Mouse (Mus musculus) CH12.LX (cell line): ENCODE results near the gene Ctsh. TPM values are rescaled to one million over a fixed set of nuclear protein-coding genes. Genes with fewer than 3 reads are reported as not detected.
A peak's percentile ranks its signal among the peaks of the same experiment; 100 is the strongest.

Experiments
- DNase-seq: peaks from one replicate; pipeline ENCODE4 v3.0.0-alpha.2; 2013; ENCODE audit errors: extremely low read depth
- H3K27ac ChIP-seq: 2 replicates; pipeline ENCODE4 v1.5.1; 2012; ENCODE audit warnings: low read depth, mild to moderate bottlenecking, control low read depth, moderate library complexity; ENCODE audit not compliant: insufficient read depth
- H3K27me3 ChIP-seq: replicated peaks from 2 replicates; pipeline ENCODE3; 2012; ENCODE audit warnings: inconsistent platforms
- H3K36me3 ChIP-seq, 2 experiments: replicated peaks in 1 of 2; 2 replicates each; pipeline versions ENCODE3 to v1.6.1; 2012; ENCODE audit warnings: inconsistent platforms in 1 of 2, low read length in 1 of 2, mild to moderate bottlenecking in 1 of 2, mixed read lengths in 1 of 2, moderate library complexity in 1 of 2; ENCODE audit not compliant: control insufficient read depth in 1 of 2, insufficient read depth in 1 of 2
- H3K4me1 ChIP-seq, 2 experiments: 2 replicates each; pipeline ENCODE4 v1.6.1; 2012; ENCODE audit warnings: inconsistent platforms in 1 of 2, moderate library complexity in 1 of 2; ENCODE audit not compliant: insufficient read depth in 2 of 2, control insufficient read depth in 1 of 2
- H3K4me2 ChIP-seq: 2 replicates; pipeline ENCODE4 v1.6.1; 2012; ENCODE audit warnings: low read depth, mild to moderate bottlenecking, control low read depth; ENCODE audit not compliant: poor library complexity, insufficient read depth, severe bottlenecking
- H3K4me3 ChIP-seq, 3 experiments: fragments of 150-350 bp in 1 of 3; sonication (generic) in 1 of 3; replicated peaks in 1 of 3; 2 replicates each; pipeline versions ENCODE3 to v1.5.1; 2011 to 2012; ENCODE audit warnings: low read depth in 2 of 3, low read length in 2 of 3, mild to moderate bottlenecking in 2 of 3, moderate library complexity in 2 of 3, control low read depth in 1 of 3, improper control_type of control experiment in 1 of 3, inconsistent platforms in 1 of 3, mixed read lengths in 1 of 3; ENCODE audit not compliant: poor library complexity in 1 of 3
- H3K79me2 ChIP-seq: replicated peaks from 2 replicates; pipeline ENCODE4 v1.6.1; 2012; ENCODE audit warnings: mild to moderate bottlenecking, moderate library complexity; ENCODE audit not compliant: control insufficient read depth, poor library complexity, insufficient read depth, severe bottlenecking; ENCODE audit errors: extremely low read depth
- H3K9ac ChIP-seq: 2 replicates; pipeline ENCODE4 v1.6.1; 2012; ENCODE audit warnings: low read depth, mild to moderate bottlenecking, control low read depth, moderate library complexity; ENCODE audit not compliant: insufficient read depth
- H3K9me3 ChIP-seq: replicated peaks from 2 replicates; pipeline ENCODE3; 2012; ENCODE audit warnings: low read length, inconsistent platforms, mixed read lengths
- BHLHE40 ChIP-seq: IDR thresholded peaks from 2 replicates; pipeline ENCODE4 v1.6.1; 2011; ENCODE audit warnings: mild to moderate bottlenecking, low read depth, low read length, improper control_type of control experiment
- CHD1 ChIP-seq: IDR thresholded peaks from 2 replicates; pipeline ENCODE4 v1.6.1; 2012; ENCODE audit warnings: low read depth, low read length, improper control_type of control experiment, inconsistent platforms
- CHD2 ChIP-seq: IDR thresholded peaks from 2 replicates; pipeline ENCODE4 v1.6.1; 2011; ENCODE audit warnings: low read length, improper control_type of control experiment
- E2F4 ChIP-seq: IDR thresholded peaks from 2 replicates; pipeline ENCODE4 v1.6.1; 2011; ENCODE audit warnings: low read depth, low read length, improper control_type of control experiment; ENCODE audit not compliant: insufficient replicate concordance
- EP300 ChIP-seq: IDR thresholded peaks from 2 replicates; pipeline ENCODE4 v1.6.1; 2011; ENCODE audit warnings: low read length, improper control_type of control experiment
- GABPA ChIP-seq: IDR thresholded peaks from 2 replicates; pipeline ENCODE4 v1.6.1; 2012; ENCODE audit warnings: low read depth, low read length, improper control_type of control experiment, inconsistent platforms; ENCODE audit not compliant: insufficient replicate concordance
- HCFC1 ChIP-seq: IDR thresholded peaks from 2 replicates; pipeline ENCODE4 v1.6.1; 2012; ENCODE audit warnings: low read depth, mild to moderate bottlenecking, inconsistent platforms, low read length, improper control_type of control experiment
- IRF4 ChIP-seq: IDR thresholded peaks from 2 replicates; pipeline ENCODE4 v1.6.1; 2014; ENCODE audit warnings: low read depth, mild to moderate bottlenecking, inconsistent platforms, low read length, improper control_type of control experiment
- KAT2A ChIP-seq: IDR thresholded peaks from 2 replicates; pipeline ENCODE4 v1.6.1; 2012; ENCODE audit warnings: low read length, improper control_type of control experiment, inconsistent platforms; ENCODE audit not compliant: insufficient replicate concordance
- MAFK ChIP-seq: IDR thresholded peaks from 2 replicates; pipeline ENCODE4 v1.6.1; 2011; ENCODE audit warnings: low read length, improper control_type of control experiment; ENCODE audit not compliant: insufficient replicate concordance
- MAX ChIP-seq: IDR thresholded peaks from 2 replicates; pipeline ENCODE4 v1.6.1; 2011; ENCODE audit warnings: low read length, improper control_type of control experiment
- MEF2A ChIP-seq: IDR thresholded peaks from 2 replicates; pipeline ENCODE4 v1.6.1; 2014; ENCODE audit warnings: low read depth, mild to moderate bottlenecking, inconsistent platforms, low read length, improper control_type of control experiment, borderline replicate concordance
- MXI1 ChIP-seq: IDR thresholded peaks from 2 replicates; pipeline ENCODE4 v1.6.1; 2011; ENCODE audit warnings: mild to moderate bottlenecking, low read depth, low read length, improper control_type of control experiment
- MYC ChIP-seq: IDR thresholded peaks from 2 replicates; pipeline ENCODE4 v1.6.1; 2011; ENCODE audit warnings: low read depth, mild to moderate bottlenecking, improper control_type of control experiment, low read length
- NRF1 ChIP-seq: IDR thresholded peaks from 2 replicates; pipeline ENCODE4 v1.6.1; 2014; ENCODE audit warnings: low read depth, mild to moderate bottlenecking, inconsistent platforms, low read length, improper control_type of control experiment, moderate library complexity
- PAX5 ChIP-seq: IDR thresholded peaks from 2 replicates; pipeline ENCODE4 v1.6.1; 2012; ENCODE audit warnings: low read length, inconsistent platforms, mixed read lengths
- POLR2AphosphoS2 ChIP-seq: IDR thresholded peaks from 2 replicates; pipeline ENCODE4 v1.6.1; 2011; ENCODE audit warnings: low read depth, low read length, improper control_type of control experiment
- RAD21 ChIP-seq: IDR thresholded peaks from 2 replicates; pipeline ENCODE4 v1.6.1; 2011; ENCODE audit warnings: low read depth, mild to moderate bottlenecking, low read length, improper control_type of control experiment, moderate library complexity
- SIN3A ChIP-seq: IDR thresholded peaks from 2 replicates; pipeline ENCODE4 v1.6.1; 2012; ENCODE audit warnings: low read length, improper control_type of control experiment, inconsistent platforms
- SMC3 ChIP-seq: IDR thresholded peaks from 2 replicates; pipeline ENCODE4 v1.6.1; 2011; ENCODE audit warnings: low read depth, low read length, improper control_type of control experiment
- TBP ChIP-seq: conservative IDR thresholded peaks from 2 replicates; pipeline ENCODE4 v1.6.1; 2011; ENCODE audit warnings: low read depth, low read length, improper control_type of control experiment
- TCF12 ChIP-seq: IDR thresholded peaks from 2 replicates; pipeline ENCODE4 v1.6.1; 2014; ENCODE audit warnings: low read depth, mild to moderate bottlenecking, inconsistent platforms, low read length, improper control_type of control experiment
- USF1 ChIP-seq: IDR thresholded peaks from 2 replicates; pipeline ENCODE4 v1.6.1; 2014; ENCODE audit warnings: low read depth, mild to moderate bottlenecking, inconsistent platforms, low read length, improper control_type of control experiment
- USF2 ChIP-seq: conservative IDR thresholded peaks from 2 replicates; pipeline ENCODE4 v1.6.1; 2011; ENCODE audit warnings: low read depth, low read length, improper control_type of control experiment
- ZC3H11A ChIP-seq: IDR thresholded peaks from 2 replicates; pipeline ENCODE4 v1.6.1; 2012; ENCODE audit warnings: low read depth, mild to moderate bottlenecking, inconsistent platforms, low read length, improper control_type of control experiment
- ZKSCAN1 ChIP-seq: IDR thresholded peaks from 2 replicates; pipeline ENCODE4 v1.6.1; 2012; ENCODE audit warnings: low read depth, inconsistent platforms, low read length, improper control_type of control experiment, borderline replicate concordance
- ZMIZ1 ChIP-seq: IDR thresholded peaks from 2 replicates; pipeline ENCODE4 v1.6.1; 2012; ENCODE audit warnings: low read depth, mild to moderate bottlenecking, inconsistent platforms, low read length, improper control_type of control experiment
- ZNF384 ChIP-seq: IDR thresholded peaks from 2 replicates; pipeline ENCODE4 v1.6.1; 2012; ENCODE audit warnings: low read depth, low read length, improper control_type of control experiment, inconsistent platforms
- dilution Hi-C: fragments of 300-500 bp; cut with MboI; formaldehyde crosslinking; loops from 2 replicates; pipeline ENCODE4 v1.14.3; 2020; ENCODE audit warnings: low sequenced_read_pairs; ENCODE audit not compliant: extremely low pct_unique_long_range_greater_than_20kb, extremely low pct_ligation_motif_present
- in situ Hi-C: fragments of 300-500 bp; cut with MboI; formaldehyde crosslinking; loops from 3 replicates; pipeline ENCODE4 v1.14.3; 2019; ENCODE audit warnings: low sequenced_read_pairs, low pct_ligation_motif_present, low pct_unique_long_range_greater_than_20kb, mixed read lengths
- polyA plus RNA-seq: library from polyadenylated mRNA; unstranded; fragments of >175 nt; gene quantifications from 2 replicates; pipeline ENCODE4 v1.2.1, GENCODE M21; 2012; ENCODE audit warnings: low read depth; ENCODE audit not compliant: insufficient read length
- total RNA-seq, 2 experiments: library from RNA; depleted of rRNA; stranded (reverse); fragments of 300-350 nt in 1 of 2; fragments of >200 nt in 1 of 2; gene quantifications; 2 replicates each; pipeline ENCODE4 v1.2.3; 2012 to 2014

The Ctsh gene
- total RNA-seq (2012; rRNA removed) (133 and 168 TPM in 2 replicates), total RNA-seq (2014; rRNA removed) (244 and 256 TPM in 2 replicates), polyA plus RNA-seq (267 and 316 TPM in 2 replicates)

DNA sequence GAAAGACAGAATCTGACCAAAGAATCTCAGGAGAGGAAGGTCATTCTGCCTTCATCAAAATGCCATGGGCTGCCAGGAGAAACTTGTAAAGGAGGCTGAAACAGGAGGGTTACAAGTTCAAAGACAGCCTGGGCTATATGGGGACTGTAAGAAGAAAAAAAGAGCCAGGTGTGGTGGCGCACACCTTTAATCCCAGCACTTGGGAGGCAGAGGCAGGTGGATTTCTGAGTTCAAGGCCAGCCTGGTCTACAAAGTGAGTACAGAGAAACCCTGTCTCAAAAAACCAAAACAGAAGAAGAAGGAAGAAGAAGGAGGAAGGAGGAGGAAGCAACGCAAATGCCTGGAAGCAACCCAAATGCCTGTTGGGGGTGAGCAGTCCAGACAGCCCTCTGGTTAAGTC lies at the start of gene Ctsh:
Gene Ctsh (plus strand): TSS at position 301 of the 400 bp plus-strand sequence.
- peak within 1 kb of the TSS; percentile 72 to 97 (median 92) for H3K4me3 ChIP-seq
- no peak for DNase-seq
- H3K36me3 ChIP-seq = peaks cover 0 to 5% of the 10 kb centered on the region in 2 experiments
- peak within 1 kb of the TSS; percentile 70 for H3K27ac ChIP-seq
- peak within 1 kb of the TSS; percentile 86 for H3K9ac ChIP-seq
- TF ChIP-seq POLR2AphosphoS2 (no peak), TBP (no peak), MYC (no peak), USF2 (no peak), IRF4 (no peak), GABPA (no peak), TCF12 (no peak), CHD1 (no peak), MAFK (no peak), NRF1 (no peak), SIN3A (no peak), PAX5 (no peak), HCFC1 (no peak), ZNF384 (no peak), CHD2 (no peak), ZC3H11A (no peak), SMC3 (no peak), RAD21 (no peak), BHLHE40 (no peak), E2F4 (no peak)
- TF ChIP-seq, all 38 proteins: peak for 0
- Histone ChIP-seq H3K79me2 (peaks cover 29% of the 10 kb centered on the region), H3K27me3 (no peaks in the 10 kb centered on the region), H3K4me2 (0 out of 2 replicates have a peak within 1 kb of the TSS, but pooled peaks have one; percentile 18), H3K4me1 (peaks cover 8 to 34% of the 10 kb centered on the region in 2 experiments), H3K9me3 (no peaks in the 10 kb centered on the region)
- dilution Hi-C loops (no loop called here), in situ Hi-C loops (no loop called here)

DNA sequence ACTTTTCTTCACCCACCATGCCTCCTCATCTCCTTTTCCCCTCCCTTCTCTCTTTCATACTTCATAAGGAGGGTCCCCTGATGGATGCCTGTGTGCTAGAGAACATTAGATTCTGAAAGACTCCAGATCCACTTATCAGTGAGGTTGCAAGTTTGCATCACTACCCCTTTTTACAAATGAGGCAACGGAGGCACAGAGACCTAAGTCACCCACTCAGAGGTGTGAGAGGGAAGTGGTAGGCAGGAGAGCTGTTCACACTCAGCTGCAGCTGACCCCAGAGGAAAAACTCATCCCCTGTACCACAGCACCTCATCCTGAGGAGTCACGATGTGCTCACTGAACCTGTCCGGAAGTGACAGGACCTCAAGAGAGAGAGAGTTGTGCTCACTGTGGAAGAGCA lies 47.5 kb upstream of the Ctsh start:
- DNase-seq = no peak
- Histone ChIP-seq H3K27me3 (no peaks in the 10 kb centered on the region), H3K4me1 (peaks cover 0 to 14% of the 10 kb centered on the region in 2 experiments; a peak in 2 of 4 replicates)
- no peak for TF ChIP-seq ZC3H11A
- TF ChIP-seq EP300 = no peak
- no peak for TF ChIP-seq PAX5
- no peak for TF ChIP-seq TBP
- TF ChIP-seq HCFC1 = no peak
- TF ChIP-seq MXI1 = no peak
- no peak for TF ChIP-seq MEF2A
- TF ChIP-seq ZMIZ1 = no peak
- no peak for TF ChIP-seq BHLHE40
- TF ChIP-seq RAD21 = no peak
- TF ChIP-seq NRF1 = no peak
- no peak for TF ChIP-seq ZKSCAN1
- TF ChIP-seq USF1 = no peak
- TF ChIP-seq E2F4 = no peak
- TF ChIP-seq KAT2A = no peak
- TF ChIP-seq MYC = no peak
- TF ChIP-seq MAX = no peak
- TF ChIP-seq GABPA = no peak
- no peak for TF ChIP-seq IRF4
- TF ChIP-seq, all 38 proteins: peak for 0
- Histone ChIP-seq H3K9ac (no peak overlapping the region), H3K9me3 (no peaks in the 10 kb centered on the region), H3K79me2 (no peaks in the 10 kb centered on the region), H3K27ac (no peak overlapping the region), H3K4me3 (no peak overlapping the region), H3K4me2 (no peak overlapping the region), H3K36me3 (no peaks in the 10 kb centered on the region)
- in situ Hi-C loops (no loop called here), dilution Hi-C loops (no loop called here)
